Mouse (Mus musculus) midbrain, embryonic 11.5 days (tissue): ENCODE measurements around the gene Gmppa. TPM values are rescaled to one million over a fixed set of nuclear protein-coding genes. Genes with fewer than 3 reads are reported as not detected.

Experiments used
- ATAC-seq: fragments of 200-750 bp; cut with Nextera tagmentation; 2 replicates; pipeline ENCODE4 v1.8.0; 2017; ENCODE audit warnings: moderate TSS enrichment, moderate library complexity; ENCODE audit not compliant: low FRiP score
- DNase-seq: peaks from one replicate; pipeline ENCODE4 v3.0.0; 2015; ENCODE audit warnings: low spot score; ENCODE audit errors: missing footprints
- H3K27ac ChIP-seq: fragments of 300-500 bp; sonication (generic); 2 replicates; pipeline ENCODE4 v1.5.1; 2014; ENCODE audit warnings: low read depth, low read length
- H3K27me3 ChIP-seq: fragments of 300-500 bp; sonication (generic); 2 replicates; pipeline ENCODE4 v1.6.1; 2014; ENCODE audit warnings: mild to moderate bottlenecking, low read length, moderate library complexity, mixed read lengths; ENCODE audit not compliant: control insufficient read depth, insufficient read depth
- H3K36me3 ChIP-seq: fragments of 300-500 bp; sonication (generic); 2 replicates; pipeline ENCODE4 v1.6.1; 2014; ENCODE audit warnings: mild to moderate bottlenecking, low read length, moderate library complexity, mixed read lengths; ENCODE audit not compliant: control insufficient read depth, insufficient read depth
- H3K4me1 ChIP-seq: fragments of 300-500 bp; sonication (generic); 2 replicates; pipeline ENCODE4 v1.6.1; 2014; ENCODE audit warnings: low read length; ENCODE audit not compliant: control insufficient read depth, insufficient read depth
- H3K4me2 ChIP-seq: fragments of 300-500 bp; sonication (generic); 2 replicates; pipeline ENCODE4 v1.6.1; 2014; ENCODE audit warnings: mild to moderate bottlenecking, moderate library complexity
- H3K4me3 ChIP-seq: fragments of 300-500 bp; sonication (generic); 2 replicates; pipeline ENCODE4 v1.5.1; 2014; ENCODE audit warnings: low read depth, low read length
- H3K9ac ChIP-seq: fragments of 300-500 bp; sonication (generic); 2 replicates; pipeline ENCODE4 v1.6.1; 2014; ENCODE audit warnings: low read length
- H3K9me3 ChIP-seq: fragments of 300-500 bp; sonication (generic); 2 replicates; pipeline ENCODE4 v1.6.1; 2016; ENCODE audit warnings: low read length; ENCODE audit not compliant: control insufficient read depth
- WGBS: fragments of 180-500 bp; shearing (Covaris S2); extraction: QIAGEN DNeasy Blood & Tissue Kit; methylation state at CpG from one replicate; pipeline ENCODE4 v1.1.7; 2014; 5-methylcytosine and 5-hydroxymethylcytosine counted together
- polyA plus RNA-seq: library from polyadenylated mRNA; unstranded; fragments of >200 nt; fragmentation: Nextera tagmentation; extraction: Ambion mirVana; gene quantifications from 2 replicates; pipeline ENCODE4 v1.2.1, GENCODE M21; 2014

The Gmppa gene
- 56.1 and 56.4 TPM in 2 replicates for polyA plus RNA-seq

- H3K27ac ChIP-seq = peak within 1 kb of the TSS; percentile 8; the same call in 1 of the 2 replicates
- ATAC-seq = peak; percentile 83
- peak within 1 kb of the TSS; percentile 71 for H3K4me2 ChIP-seq
- H3K9ac ChIP-seq = peak within 1 kb of the TSS; percentile 73
- no peaks in the 10 kb centered on the region for H3K27me3 ChIP-seq
- H3K36me3 ChIP-seq = no peaks in the 10 kb centered on the region
- DNase-seq = peak; percentile 98
- H3K9me3 ChIP-seq = no peaks in the 10 kb centered on the region
- H3K4me1 ChIP-seq = peaks cover 7% of the 10 kb centered on the region
- 7% methylated on average over 28 of the region's 28 CpGs for WGBS
- peak within 1 kb of the TSS; percentile 64 for H3K4me3 ChIP-seq
Observed at GRCm38 (mm10) chr1:75435475-75436328, at the start of gene Gmppa. TSS of gene Gmppa (plus strand) at chr1:75435930.

- 35% methylated on average over 4 of the region's 4 CpGs for WGBS
- Histone ChIP-seq H3K27me3 (peaks cover 33% of the 10 kb centered on the region), H3K27ac (no peak overlapping the region), H3K9me3 (no peaks in the 10 kb centered on the region), H3K4me3 (no peak overlapping the region), H3K9ac (peak overlapping the region; percentile 32; the same call in 1 of the 2 replicates), H3K4me1 (peaks cover 46% of the 10 kb centered on the region), H3K4me2 (no peak overlapping the region), H3K36me3 (no peaks in the 10 kb centered on the region)
- ATAC-seq (no peak), DNase-seq (no peak)
Observed at GRCm38 (mm10) chr1:75386149-75386548, 49.6 kb upstream of the Gmppa start.

DNA sequence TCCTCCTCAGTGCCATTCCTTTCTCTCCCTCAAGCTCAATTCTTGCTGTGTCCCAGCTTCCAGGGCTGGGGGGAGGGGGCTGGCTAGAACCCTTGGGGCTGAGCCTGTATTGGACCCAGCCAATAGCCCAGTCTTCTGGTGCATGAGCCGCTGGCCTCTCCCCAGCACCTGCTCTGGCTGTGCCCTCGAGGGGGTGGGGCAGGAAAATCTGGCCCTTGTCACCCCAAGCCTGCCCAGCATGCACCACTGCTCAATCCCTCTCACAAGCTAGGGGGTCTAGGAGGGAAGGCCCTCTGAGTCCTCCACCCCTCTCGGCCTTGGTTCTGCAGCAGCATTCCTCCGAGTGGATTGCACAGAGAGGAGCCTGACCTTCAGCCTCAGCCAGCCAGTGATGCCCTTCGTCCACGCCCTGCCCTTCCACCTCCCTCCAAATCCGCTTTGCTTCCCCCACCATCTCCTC lies 48.2 kb upstream of the Gmppa start:
- WGBS = 8% methylated on average over 7 of the region's 7 CpGs
- Histone ChIP-seq H3K4me2 (peak overlapping the region; percentile 42), H3K36me3 (no peaks in the 10 kb centered on the region), H3K4me3 (peak overlapping the region; percentile 26; the same call in 1 of the 2 replicates), H3K9ac (no peak overlapping the region), H3K27ac (no peak overlapping the region), H3K4me1 (peaks cover 38% of the 10 kb centered on the region), H3K27me3 (peaks cover 33% of the 10 kb centered on the region), H3K9me3 (no peaks in the 10 kb centered on the region)
- 0 out of 2 replicates have a peak, but pooled peaks have one; percentile 17 for ATAC-seq
- DNase-seq = peak; percentile 87

- Histone ChIP-seq H3K4me3 (peak overlapping the region; percentile 26), H3K9ac (peak overlapping the region; percentile 43; the same call in 1 of the 2 replicates), H3K36me3 (no peaks in the 10 kb centered on the region), H3K4me1 (peaks cover 33% of the 10 kb centered on the region), H3K27ac (no peak overlapping the region), H3K9me3 (no peaks in the 10 kb centered on the region), H3K27me3 (peaks cover 33% of the 10 kb centered on the region), H3K4me2 (peak overlapping the region; percentile 42)
- WGBS = 4% methylated on average over 92 of the region's 94 CpGs
- ATAC-seq (peak; percentile 17; the same call in 1 of the 2 replicates), DNase-seq (peak; percentile 93)
Observed at GRCm38 (mm10) chr1:75387929-75388897, 47.5 kb upstream of the Gmppa start.

- 20% methylated on average over 23 of the region's 23 CpGs for WGBS
- peak overlapping the region; percentile 42 for H3K4me2 ChIP-seq
- H3K4me1 ChIP-seq = peaks cover 33% of the 10 kb centered on the region
- no peaks in the 10 kb centered on the region for H3K9me3 ChIP-seq
- H3K4me3 ChIP-seq = peak overlapping the region; percentile 26; the same call in 1 of the 2 replicates
- DNase-seq (peak; percentile 90), ATAC-seq (no peak)
- no peak overlapping the region for H3K27ac ChIP-seq
- H3K36me3 ChIP-seq = no peaks in the 10 kb centered on the region
- H3K27me3 ChIP-seq = peaks cover 33% of the 10 kb centered on the region
- H3K9ac ChIP-seq = peak overlapping the region; percentile 43; the same call in 1 of the 2 replicates
Observed at GRCm38 (mm10) chr1:75388898-75389515, 46.7 kb upstream of the Gmppa start.

DNA sequence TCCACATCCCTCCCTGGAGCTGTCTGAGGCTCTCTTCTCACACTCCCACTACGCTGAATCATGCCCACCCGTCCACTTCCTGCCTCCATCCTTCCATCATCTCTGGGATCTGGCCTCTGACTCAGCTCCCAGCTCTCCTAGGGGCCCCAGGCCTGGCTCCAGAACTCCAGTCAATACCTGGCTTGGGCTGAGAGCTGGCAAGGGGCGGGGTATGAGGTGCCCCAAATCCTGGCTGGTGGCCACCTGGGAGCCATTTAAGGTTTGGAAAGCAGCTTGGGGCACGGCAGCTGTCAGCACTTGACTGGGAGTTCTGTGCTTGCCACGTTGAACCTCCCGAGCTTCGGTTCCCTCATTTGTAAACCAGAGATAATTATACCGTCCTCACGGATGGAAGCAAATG lies 42.6 kb upstream of the Gmppa start:
- no peak for ATAC-seq
- Histone ChIP-seq H3K27me3 (peaks cover 17% of the 10 kb centered on the region), H3K9ac (no peak overlapping the region), H3K4me2 (no peak overlapping the region), H3K4me1 (peaks cover 9% of the 10 kb centered on the region), H3K36me3 (no peaks in the 10 kb centered on the region), H3K9me3 (no peaks in the 10 kb centered on the region), H3K27ac (no peak overlapping the region), H3K4me3 (no peak overlapping the region)
- DNase-seq = no peak
- 91% methylated on average over 9 of the region's 9 CpGs for WGBS

- H3K27ac ChIP-seq = no peak overlapping the region
- 81% methylated on average over 3 of the region's 3 CpGs for WGBS
- H3K4me3 ChIP-seq = no peak overlapping the region
- peaks cover 9% of the 10 kb centered on the region for H3K27me3 ChIP-seq
- peaks cover 7% of the 10 kb centered on the region for H3K4me1 ChIP-seq
- H3K9me3 ChIP-seq = no peaks in the 10 kb centered on the region
- H3K9ac ChIP-seq = no peak overlapping the region
- no peak for ATAC-seq
- H3K36me3 ChIP-seq = no peaks in the 10 kb centered on the region
- no peak for DNase-seq
- no peak overlapping the region for H3K4me2 ChIP-seq
Observed at GRCm38 (mm10) chr1:75393846-75394245, 41.9 kb upstream of the Gmppa start.

- Histone ChIP-seq H3K27me3 (no peaks in the 10 kb centered on the region), H3K9ac (no peak overlapping the region), H3K27ac (peak overlapping the region; percentile 33; the same call in 1 of the 2 replicates), H3K9me3 (no peaks in the 10 kb centered on the region), H3K4me3 (no peak overlapping the region), H3K4me2 (no peak overlapping the region), H3K36me3 (no peaks in the 10 kb centered on the region), H3K4me1 (peaks cover 26% of the 10 kb centered on the region)
- peak; percentile 96 for DNase-seq
- ATAC-seq = peak; percentile 75
- 13% methylated on average over 9 of the region's 9 CpGs for whole genome bisulfite sequencing
Observed at GRCm38 (mm10) chr1:75398761-75399402, 36.8 kb upstream of the Gmppa start.
